7 mouse cellular contexts compared by ENCODE assay signal in genomic region chr16:21908906-21909305, GRCm38 (mm10). TPM values are rescaled to one million over a fixed set of nuclear protein-coding genes. Genes with fewer than 3 reads are reported as not detected.
DNase-seq lines count a peak whose midpoint lies in the region; ATAC-seq and TF ChIP-seq lines count a peak whose summit lies in the region.
"Not testable (repeated sequence)": the region's sequence is repeated elsewhere in the genome, so short reads cannot be mapped to it uniquely, and the experiment has no call there.

No protein-coding gene starts in this region.

- H3K4me3 ChIP-seq in CH12.LX (replicated peaks in 1 of 3; ENCODE audit: low read depth in 2 of 3, low read length in 2 of 3, poor library complexity in 1 of 3); heart, embryonic 12.5 days; kidney, adult 2 months (ENCODE audit: insufficient read depth, low read depth, low read length); midbrain, embryonic 11.5 days (ENCODE audit: low read depth, low read length): not testable (repeated sequence)
- peak overlapping the region; percentile 32; the same call in 1 of the 2 replicates for H3K4me3 ChIP-seq in forebrain, embryonic 10.5 days

- TF ChIP-seq POLR2A in CH12.LX (IDR thresholded peaks at IDR 0.05; ENCODE audit: low read depth, low read length); kidney, adult 2 months (IDR thresholded peaks at IDR 0.05; ENCODE audit: low read depth, low read length): not testable (repeated sequence)

- not testable (repeated sequence) for ATAC-seq in heart, embryonic 12.5 days (ENCODE audit: insufficient number of reproducible peaks, low FRiP score); midbrain, embryonic 11.5 days (ENCODE audit: low FRiP score)

- peaks cover 3 to 35% of the 10 kb centered on the region in 2 experiments for H3K36me3 ChIP-seq in CH12.LX (replicated peaks in 1 of 2; ENCODE audit: control insufficient read depth in 1 of 2, insufficient read depth in 1 of 2, low read length in 1 of 2)
- H3K36me3 ChIP-seq in forebrain, embryonic 10.5 days (replicated peaks), result peaks cover 26% of the 10 kb centered on the region; the same call in 1 of the 2 replicates
- H3K36me3 ChIP-seq in heart, embryonic 12.5 days; kidney, adult 2 months (ENCODE audit: control insufficient read depth, insufficient read depth, low read length); midbrain, embryonic 11.5 days (ENCODE audit: control insufficient read depth, insufficient read depth, low read length): not testable (repeated sequence)

- H3K27me3 ChIP-seq in CH12.LX (replicated peaks); forebrain, embryonic 10.5 days (ENCODE audit: poor library complexity, severe bottlenecking); heart, embryonic 12.5 days (replicated peaks); kidney, adult 2 months (replicated peaks; ENCODE audit: control insufficient read depth, insufficient read depth, low read length); midbrain, embryonic 11.5 days (ENCODE audit: control insufficient read depth, insufficient read depth, low read length): not testable (repeated sequence)

- not testable (repeated sequence) for TF ChIP-seq CTCF in CH12.LX (conservative IDR thresholded peaks at IDR 0.05 in 1 of 2, IDR thresholded peaks at IDR 0.05 in 1 of 2; ENCODE audit: low read depth in 2 of 2, low read length in 2 of 2); kidney, adult 2 months (conservative IDR thresholded peaks at IDR 0.05; ENCODE audit: insufficient read depth, insufficient read length, low read depth, low read length)

- not testable (repeated sequence) for H3K4me2 ChIP-seq in CH12.LX (ENCODE audit: insufficient read depth, low read depth, poor library complexity, severe bottlenecking); midbrain, embryonic 11.5 days
- peak overlapping the region; percentile 45 for H3K4me2 ChIP-seq in heart, embryonic 12.5 days

- in situ Hi-C loops in CH12.LX (cut with MboI; ENCODE audit: low pct_ligation_motif_present, low pct_unique_long_range_greater_than_20kb, low sequenced_read_pairs), result not testable (repeated sequence)

- not testable (repeated sequence) for H3K27ac ChIP-seq in CH12.LX (ENCODE audit: insufficient read depth, low read depth); forebrain, embryonic 10.5 days; heart, embryonic 12.5 days (ENCODE audit: poor library complexity, severe bottlenecking); kidney, adult 2 months (ENCODE audit: insufficient read depth, low read depth, low read length); midbrain, embryonic 11.5 days (ENCODE audit: low read depth, low read length)

- dilution Hi-C loops in CH12.LX (cut with MboI; ENCODE audit: extremely low pct_ligation_motif_present, extremely low pct_unique_long_range_greater_than_20kb, low sequenced_read_pairs), result not testable (repeated sequence)

- H3K79me2 ChIP-seq in CH12.LX (replicated peaks; ENCODE audit: control insufficient read depth, extremely low read depth, insufficient read depth, poor library complexity, severe bottlenecking), result not testable (repeated sequence)

- H3K4me1 ChIP-seq in CH12.LX (ENCODE audit: control insufficient read depth in 1 of 2, insufficient read depth in 2 of 2), result peaks cover 16 to 23% of the 10 kb centered on the region in 2 experiments
- peaks cover 14% of the 10 kb centered on the region for H3K4me1 ChIP-seq in forebrain, embryonic 10.5 days
- peaks cover 12% of the 10 kb centered on the region; the same call in 1 of the 2 replicates for H3K4me1 ChIP-seq in heart, embryonic 12.5 days (replicated peaks)
- not testable (repeated sequence) for H3K4me1 ChIP-seq in kidney, adult 2 months (ENCODE audit: control insufficient read depth, insufficient read depth, low read length); midbrain, embryonic 11.5 days (ENCODE audit: control insufficient read depth, insufficient read depth, low read length)

- H3K9ac ChIP-seq in CH12.LX (ENCODE audit: insufficient read depth, low read depth); heart, embryonic 12.5 days; midbrain, embryonic 11.5 days (ENCODE audit: low read length): not testable (repeated sequence)

- not testable (repeated sequence) for DNase-seq in CH12.LX (ENCODE audit: extremely low read depth); forebrain, embryonic 10.5 days (ENCODE audit: extremely low spot score, low spot score)
- DNase-seq in ES-CJ7 (ENCODE audit: low read depth, low spot score), result peak; percentile 59
- DNase-seq in ZHBTc4 (ENCODE audit: low read depth, low spot score), result peak; percentile 73
- peak; percentile 9 for DNase-seq in kidney, adult 2 months
- DNase-seq in midbrain, embryonic 11.5 days (ENCODE audit: low spot score, missing footprints), result peak; percentile 51

- not testable (repeated sequence) for TF ChIP-seq RAD21 in CH12.LX (IDR thresholded peaks at IDR 0.05; ENCODE audit: low read depth, low read length)

- not testable (repeated sequence) for TF ChIP-seq EP300 in CH12.LX (IDR thresholded peaks at IDR 0.05; ENCODE audit: low read length)

- 24% methylated on average over 6 of the region's 8 CpGs for WGBS in forebrain, embryonic 10.5 days
- 38% methylated on average over 7 of the region's 8 CpGs for WGBS in heart, embryonic 12.5 days
- WGBS in kidney, adult 2 months, result 55% methylated on average over 7 of the region's 8 CpGs
- 28% methylated on average over 6 of the region's 8 CpGs for WGBS in midbrain, embryonic 11.5 days

- H3K9me3 ChIP-seq in CH12.LX (replicated peaks; ENCODE audit: low read length); forebrain, embryonic 10.5 days; heart, embryonic 12.5 days (replicated peaks); midbrain, embryonic 11.5 days (ENCODE audit: control insufficient read depth, low read length): not testable (repeated sequence)

TF ChIP-seq in CH12.LX, 34 proteins besides CTCF, POLR2A, EP300 and RAD21:
- TF ChIP-seq USF1 (IDR thresholded peaks at IDR 0.05; ENCODE audit: low read depth, low read length), result peak; percentile 68

RNA-seq across cellular contexts. Expression of gene Tmem41a, which starts 38.4 kb away (rescaled TPM):
- 43.5 and 52.4 TPM in 2 replicates for total RNA-seq in CH12.LX (2012; rRNA removed)
- 59.9 and 62.0 TPM in 2 replicates for total RNA-seq in CH12.LX (2014; rRNA removed)
- 87.1 and 93.9 TPM in 2 replicates for polyA plus RNA-seq in CH12.LX (2012; ENCODE audit: insufficient read length, low read depth)
- 33.8 and 36.9 TPM in 2 replicates for polyA plus RNA-seq in forebrain, embryonic 10.5 days (2016; fragmentation: Nextera tagmentation; extraction: Ambion mirVana)
- 37.6 and 37.8 TPM in 2 replicates for polyA plus RNA-seq in heart, embryonic 12.5 days (2016; fragmentation: Nextera tagmentation; extraction: Ambion mirVana)
- 15.2 and 17.5 TPM in 2 replicates for polyA plus RNA-seq in kidney, adult 2 months (2012; rRNA removed)
- polyA plus RNA-seq in midbrain, embryonic 11.5 days (2014; fragmentation: Nextera tagmentation; extraction: Ambion mirVana), result 31.4 and 32.7 TPM in 2 replicates
